Mouse (Mus musculus) Muller cell, postnatal 12 days (primary cell): ENCODE results near the gene Kat2b.
"Not testable (repeated sequence)": the region's sequence is repeated elsewhere in the genome, so short reads cannot be mapped to it uniquely, and the experiment has no call there.

Source experiments
- DNase-seq: peaks from one replicate; pipeline ENCODE4 v3.0.0-alpha.2; 2015; ENCODE audit errors: inconsistent ontology term

The Kat2b gene

DNA sequence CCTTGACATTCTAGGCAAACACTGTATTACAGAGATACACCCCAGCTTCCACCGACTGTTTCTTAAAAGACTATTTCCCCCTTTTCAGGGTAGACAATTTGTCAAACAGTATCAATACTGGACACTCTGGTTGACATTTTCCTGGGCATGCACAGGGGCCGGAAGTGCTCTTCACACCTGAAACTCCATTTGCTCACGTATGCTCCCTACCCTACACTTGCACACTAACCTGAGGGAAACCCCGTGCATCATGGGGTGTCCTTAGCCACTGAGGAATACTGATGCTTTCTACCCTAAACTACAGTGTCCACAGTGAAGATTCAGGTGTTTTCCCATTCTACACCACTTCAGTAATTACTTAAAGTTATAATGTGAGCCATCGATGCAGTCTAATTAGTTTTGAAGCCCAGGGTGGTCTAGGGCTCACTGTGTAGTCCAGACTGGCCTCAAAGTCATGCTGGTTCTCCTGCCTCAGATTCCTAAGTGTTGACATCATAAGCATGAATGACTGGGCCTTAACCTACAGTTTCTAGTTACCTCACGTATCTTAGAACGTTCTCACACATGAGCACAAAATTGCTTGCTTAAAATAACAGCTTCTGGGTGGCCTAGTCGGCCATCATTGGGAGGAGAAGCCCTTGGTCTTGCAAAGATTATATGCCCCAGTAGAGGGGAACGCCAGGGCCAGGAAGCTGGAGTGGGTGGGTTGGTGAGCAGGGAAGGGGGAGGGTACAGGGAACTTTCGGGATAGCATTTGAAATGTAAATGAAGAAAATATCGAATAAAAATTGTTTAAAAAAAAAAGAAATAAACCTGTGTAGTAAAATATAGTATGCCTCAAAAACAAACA lies 30.5 kb downstream of the Kat2b start:
- no peak for DNase-seq

GRCm38 (mm10) chr17:53598571-53598970 lies 31.9 kb downstream of the Kat2b start:
- DNase-seq = no peak

DNA sequence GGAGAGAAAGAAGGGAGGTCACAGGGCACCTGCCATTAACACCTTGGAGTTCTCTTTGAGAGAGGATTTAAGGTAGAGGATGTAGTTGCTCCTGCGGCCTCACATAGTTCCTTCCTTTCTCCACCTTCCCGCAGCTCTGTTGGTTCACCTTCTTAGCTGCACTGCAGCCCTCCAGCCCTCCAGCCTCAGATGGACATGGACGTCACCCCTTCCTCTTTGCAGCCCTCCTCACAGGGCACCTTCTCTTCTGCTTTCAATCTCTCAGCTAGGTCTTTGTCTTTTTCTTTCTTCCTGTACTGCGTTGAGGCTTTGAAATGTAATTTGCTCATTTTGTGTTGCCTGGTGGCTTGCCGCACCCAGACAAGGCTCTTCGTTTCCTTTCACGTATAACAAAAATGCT lies 36.6 kb downstream of the Kat2b start:
- not testable (repeated sequence) for DNase-seq

GRCm38 (mm10) chr17:53606082-53606481 lies 39.4 kb downstream of the Kat2b start:
- DNase-seq = not testable (repeated sequence)

DNA sequence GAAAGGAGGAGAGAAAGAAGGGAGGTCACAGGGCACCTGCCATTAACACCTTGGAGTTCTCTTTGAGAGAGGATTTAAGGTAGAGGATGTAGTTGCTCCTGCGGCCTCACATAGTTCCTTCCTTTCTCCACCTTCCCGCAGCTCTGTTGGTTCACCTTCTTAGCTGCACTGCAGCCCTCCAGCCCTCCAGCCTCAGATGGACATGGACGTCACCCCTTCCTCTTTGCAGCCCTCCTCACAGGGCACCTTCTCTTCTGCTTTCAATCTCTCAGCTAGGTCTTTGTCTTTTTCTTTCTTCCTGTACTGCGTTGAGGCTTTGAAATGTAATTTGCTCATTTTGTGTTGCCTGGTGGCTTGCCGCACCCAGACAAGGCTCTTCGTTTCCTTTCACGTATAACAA lies 42.3 kb downstream of the Kat2b start:
- not testable (repeated sequence) for DNase-seq

- no peak for DNase-seq
These were observed 50.8 kb downstream of the Kat2b start for GRCm38 (mm10) chr17:53617295-53617957.

DNA sequence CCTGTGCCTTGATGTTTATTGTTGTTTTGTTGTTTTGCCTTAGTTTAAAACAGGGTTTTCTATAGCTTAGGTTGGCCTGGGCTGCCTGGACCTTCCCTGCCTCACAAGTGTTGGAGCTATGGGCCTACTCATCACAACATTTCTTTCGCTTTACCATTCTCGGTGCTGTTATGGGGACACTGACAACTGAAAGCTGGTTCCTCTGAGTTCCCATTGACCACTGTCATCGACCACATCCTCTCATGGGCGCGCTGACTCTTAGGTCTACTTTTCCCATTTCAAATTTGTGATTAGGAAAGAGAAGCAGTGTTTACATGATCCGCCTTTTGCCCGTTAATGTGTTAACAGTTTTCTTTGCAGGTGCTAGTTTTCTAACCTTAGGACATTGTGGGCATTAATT lies 51.7 kb downstream of the Kat2b start:
- no peak for DNase-seq

DNA sequence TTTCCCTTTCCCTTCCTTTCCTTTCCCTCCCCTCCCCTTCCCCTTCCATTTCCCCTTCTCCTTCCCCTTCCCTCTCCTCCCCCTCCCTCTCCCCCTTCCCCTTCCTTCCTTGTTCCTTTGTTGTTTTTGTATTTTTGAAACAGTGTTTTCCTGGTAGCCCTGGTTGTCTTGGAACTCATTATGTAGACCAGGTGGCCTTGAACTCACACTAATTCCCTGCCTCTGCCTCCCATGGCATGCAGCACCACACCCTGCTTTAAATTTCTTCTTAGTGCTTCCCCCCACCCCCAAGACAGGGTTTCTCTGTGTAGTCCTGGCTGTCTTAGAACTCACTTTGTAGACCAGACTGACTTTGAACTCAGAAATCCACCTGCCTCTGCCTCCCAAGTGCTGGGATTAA lies 52.7 kb downstream of the Kat2b start:
- no peak for DNase-seq

GRCm38 (mm10) chr17:53620611-53621010 lies 54.0 kb downstream of the Kat2b start:
- DNase-seq = peak; percentile 18

- DNase-seq = no peak
These were observed 55.5 kb downstream of the Kat2b start for GRCm38 (mm10) chr17:53622125-53622524.

DNA sequence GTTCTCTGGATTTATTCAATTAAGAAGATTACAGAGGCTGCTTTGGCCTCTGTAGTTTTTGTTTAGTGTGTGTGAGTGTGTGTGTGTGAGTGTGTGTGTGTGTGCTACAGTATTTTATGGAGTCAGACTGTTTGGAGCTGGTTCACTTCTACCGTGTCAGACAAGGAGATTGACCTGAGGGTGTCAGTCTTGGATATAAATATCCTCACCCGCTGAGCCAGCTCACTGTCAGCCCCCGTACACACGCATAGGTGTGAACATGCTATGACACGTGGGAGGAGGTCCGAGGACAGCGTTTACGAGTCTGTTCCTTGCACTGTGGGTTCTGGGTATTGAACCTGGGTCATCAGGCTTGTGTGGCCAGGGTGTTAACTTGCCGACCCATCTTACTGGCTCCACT lies 57.1 kb downstream of the Kat2b start:
- no peak for DNase-seq

- DNase-seq = no peak
These were observed 59.5 kb downstream of the Kat2b start for GRCm38 (mm10) chr17:53626160-53626559.

DNA sequence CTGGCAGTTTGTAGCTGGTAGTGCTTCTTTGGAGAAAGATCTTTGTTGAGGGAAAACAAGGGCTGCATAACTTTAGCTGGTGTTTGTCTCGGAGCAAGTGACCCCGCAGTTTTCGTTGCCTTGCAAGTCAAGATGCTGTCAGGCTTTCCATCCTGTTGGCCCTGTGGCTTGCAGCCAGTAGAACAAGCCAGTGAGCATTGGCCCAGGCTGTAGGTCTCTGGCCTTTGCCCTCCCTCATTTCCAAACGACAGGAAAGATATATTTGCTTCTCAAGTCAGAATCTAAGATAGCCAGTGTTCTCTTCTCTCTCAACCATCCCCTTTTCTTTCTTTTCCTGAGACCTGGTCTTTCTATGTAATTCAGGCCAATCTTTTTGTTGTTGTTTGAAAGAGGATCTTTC lies 60.8 kb downstream of the Kat2b start:
- no peak for DNase-seq

GRCm38 (mm10) chr17:53628131-53628530 lies 61.5 kb downstream of the Kat2b start:
- no peak for DNase-seq

DNA sequence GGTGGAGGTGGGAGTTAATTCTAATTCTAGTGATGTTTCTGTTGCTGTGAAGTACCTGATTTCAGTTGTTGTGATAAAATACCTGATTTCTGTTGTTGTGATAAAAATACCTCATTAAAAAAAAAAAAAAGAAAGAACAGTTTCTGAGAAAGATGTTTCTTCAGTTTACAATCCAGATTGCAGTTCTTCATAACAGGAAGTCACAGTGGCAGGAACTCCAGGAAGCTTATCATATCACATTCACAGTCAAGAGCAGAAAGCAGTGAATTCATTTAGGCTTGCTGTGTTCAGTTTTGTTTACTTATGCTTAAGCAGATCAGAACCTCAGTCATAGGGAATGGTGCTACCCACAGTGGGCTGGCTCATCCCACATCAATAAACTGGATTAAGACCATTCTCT lies 64.7 kb downstream of the Kat2b start:
- no peak for DNase-seq

DNA sequence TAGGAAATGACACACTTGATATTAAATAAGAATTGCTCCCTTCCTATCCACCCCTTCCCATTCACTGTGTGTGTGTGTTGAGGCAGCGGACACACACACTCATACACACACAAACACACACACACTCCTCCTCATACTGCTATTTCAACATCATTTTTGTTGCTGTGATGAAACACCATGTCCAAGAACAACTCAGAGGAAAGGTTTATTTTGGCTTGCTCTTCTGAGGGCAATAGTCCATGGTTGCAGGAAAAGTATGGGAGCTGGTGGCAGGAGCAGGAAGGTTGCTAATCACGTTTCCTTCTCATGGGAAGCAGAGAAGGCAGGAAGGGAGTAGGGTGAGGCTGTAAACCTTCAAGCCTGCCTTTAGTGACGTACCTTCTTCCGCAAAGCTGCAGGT lies 76.7 kb downstream of the Kat2b start:
- no peak for DNase-seq

DNA sequence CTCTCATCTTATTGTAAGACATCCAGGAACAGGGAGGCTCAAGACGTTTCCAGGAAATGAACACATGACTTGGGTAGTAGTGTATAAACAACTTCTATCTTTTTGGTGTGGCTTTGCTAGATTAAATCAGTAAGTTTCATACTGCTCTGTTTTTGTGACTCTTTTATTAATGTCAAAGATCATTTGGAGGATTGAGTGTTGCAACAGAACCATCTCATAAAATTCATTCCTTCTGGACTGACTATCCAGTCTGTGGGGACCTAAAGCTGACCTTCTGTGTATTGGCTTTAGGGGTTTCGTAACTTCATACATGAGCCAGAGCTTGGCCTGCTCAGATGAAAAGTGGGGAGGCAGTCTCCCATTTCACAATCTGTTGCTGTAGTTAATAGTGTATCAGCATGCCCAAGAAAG lies 83.6 kb downstream of the Kat2b start:
- no peak for DNase-seq

GRCm38 (mm10) chr17:53654596-53654995 lies 87.9 kb downstream of the Kat2b start:
- DNase-seq = no peak

DNA sequence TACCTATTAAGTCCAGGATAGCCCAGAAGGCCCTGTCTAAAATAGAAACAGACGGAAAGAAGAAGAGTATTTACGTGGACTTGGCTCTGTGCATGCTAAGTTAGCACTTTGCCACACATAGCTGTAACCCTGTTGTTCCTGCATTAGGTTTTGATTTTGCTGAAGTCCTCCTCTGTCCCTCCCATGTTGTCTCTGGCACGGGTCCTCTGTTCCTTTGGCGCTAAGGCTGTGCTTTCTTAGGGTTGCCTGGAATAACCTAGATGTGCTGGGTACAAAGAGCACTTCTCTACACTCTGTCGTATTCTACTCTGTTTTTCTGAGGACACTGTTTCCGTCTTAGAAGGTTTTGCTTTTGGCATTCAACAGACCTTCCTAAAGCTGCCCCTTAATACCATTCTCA lies 88.4 kb downstream of the Kat2b start:
- no peak for DNase-seq

DNA sequence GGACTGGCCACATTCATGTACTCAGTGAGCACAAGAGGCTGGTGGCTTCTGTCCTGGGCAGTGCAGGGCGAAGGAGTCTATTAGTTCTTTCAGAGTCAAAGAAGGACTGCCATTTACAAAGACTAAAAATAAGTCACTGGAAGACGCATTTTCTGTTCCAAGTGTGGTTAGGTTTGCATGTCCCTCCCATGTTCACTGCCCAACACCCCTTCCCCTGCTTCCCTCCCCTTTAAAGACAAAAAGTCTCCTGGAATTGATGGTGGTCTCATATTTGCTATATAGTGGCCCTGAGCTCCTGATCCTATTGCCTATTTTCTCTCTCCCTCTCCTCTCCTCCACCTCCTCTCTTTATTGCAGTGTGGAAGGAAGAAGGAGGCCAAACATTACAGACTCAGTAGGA lies 89.3 kb downstream of the Kat2b start:
- DNase-seq = no peak

DNA sequence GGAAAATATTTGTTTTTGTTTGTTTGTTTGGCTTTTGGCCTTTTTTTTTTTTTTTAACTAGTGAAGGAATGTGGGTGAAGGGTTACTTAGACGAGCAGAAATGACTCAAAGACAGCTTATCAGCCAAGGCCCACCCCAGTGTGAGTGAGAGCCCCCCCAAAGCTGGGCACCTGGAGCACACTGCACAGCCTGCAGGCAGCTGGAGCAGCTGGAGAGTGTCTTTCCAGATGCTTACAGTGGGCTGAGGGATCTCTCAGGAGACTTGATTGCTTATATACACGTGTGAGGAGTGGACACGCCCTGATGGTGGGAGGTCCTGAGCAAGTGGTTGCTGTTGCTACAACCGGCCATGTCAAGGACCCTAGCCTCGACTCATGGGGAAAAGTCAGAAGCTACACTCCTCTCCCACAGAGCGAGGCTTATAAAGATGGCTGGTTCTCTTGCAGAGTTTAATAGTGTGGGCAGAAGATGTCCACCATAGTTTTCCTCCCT lies 89.8 kb downstream of the Kat2b start:
- DNase-seq = no peak

GRCm38 (mm10) chr17:53657391-53657790 lies 90.7 kb downstream of the Kat2b start:
- not testable (repeated sequence) for DNase-seq

DNA sequence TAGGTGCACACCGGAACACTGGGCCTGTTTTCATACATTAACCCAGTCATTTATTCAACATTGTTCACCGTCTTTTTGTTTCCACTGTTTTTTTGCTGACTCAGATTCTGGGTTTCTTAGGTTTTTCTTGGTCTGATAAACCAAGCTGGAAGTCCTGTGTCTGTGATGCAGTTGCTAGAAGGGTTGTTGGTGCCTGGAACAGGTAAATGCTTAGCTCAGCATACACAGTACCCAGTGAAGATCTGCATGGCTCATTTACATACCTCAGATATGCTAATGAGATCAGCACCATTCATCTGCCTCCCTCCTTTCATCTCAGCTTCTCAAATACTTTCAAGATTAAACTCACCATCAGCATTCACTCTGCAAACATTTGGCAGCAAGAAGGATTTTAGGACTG lies 92.0 kb downstream of the Kat2b start:
- no peak for DNase-seq
